Mouse (Mus musculus): Measurements from ENCODE around the gene Sptlc2.

- TF ChIP-seq POLR2A (IDR thresholded peaks at IDR 0.05; ENCODE audit: low read depth, low read length): no peak
- TF ChIP-seq CTCF (conservative IDR thresholded peaks at IDR 0.05; ENCODE audit: insufficient read depth, insufficient read length, low read depth, low read length): no peak
Measured at GRCm38 (mm10) chr12:87325452-87325851, 62.7 kb downstream of the Sptlc2 start.

All from kidney, adult 2 months (tissue).